Mouse (Mus musculus) E14TG2a.4 (cell line): ENCODE data around the gene Tiam2.

Experiments used
- CTCF ChIP-seq: conservative IDR thresholded peaks from 2 replicates; pipeline ENCODE4 v1.5.1; 2014; ENCODE audit warnings: low read length
- NANOG ChIP-seq: IDR thresholded peaks from 2 replicates; pipeline ENCODE4 v1.6.1; 2014; ENCODE audit warnings: borderline replicate concordance, low read length, mixed read lengths
- POU5F1 ChIP-seq: IDR thresholded peaks from 2 replicates; pipeline ENCODE4 v1.6.1; 2014; ENCODE audit warnings: low read length, borderline replicate concordance

DNA sequence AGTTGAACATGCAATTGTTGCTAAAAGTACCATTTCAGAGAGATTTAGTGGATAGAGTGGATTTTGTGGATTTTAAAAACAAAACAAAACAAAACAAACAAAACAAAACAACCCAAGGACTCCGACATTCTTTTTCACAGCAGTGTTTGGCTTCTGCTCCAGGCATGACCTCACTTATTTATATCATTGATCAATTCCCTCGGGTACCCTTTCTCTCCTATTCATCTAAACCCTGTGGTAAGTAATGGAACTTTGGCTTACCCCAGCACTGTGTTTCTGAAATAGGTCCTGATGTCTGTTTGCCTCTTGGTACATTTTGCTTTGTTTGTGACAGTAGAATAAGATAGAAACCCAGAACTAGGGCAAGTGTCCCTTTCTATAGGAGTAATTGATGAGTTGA is 52.2 kb downstream of the Tiam2 start:
- TF ChIP-seq CTCF (no peak), NANOG (no peak), POU5F1 (no peak)
